Mouse (Mus musculus) kidney, embryonic 14.5 days (tissue): ENCODE data around the gene Ssna1. TPM values are rescaled to one million over a fixed set of nuclear protein-coding genes. Genes with fewer than 3 reads are reported as not detected.
A peak's percentile ranks its signal among the peaks of the same experiment; 100 is the strongest.

Experiments
- ATAC-seq: fragments of 200-750 bp; cut with Nextera tagmentation; 2 replicates; pipeline ENCODE4 v1.8.0; 2017; ENCODE audit warnings: moderate number of reproducible peaks, mild to moderate bottlenecking, moderate TSS enrichment, moderate library complexity; ENCODE audit not compliant: low FRiP score, low TSS enrichment
- H3K27ac ChIP-seq: fragments of 300-500 bp; sonication (generic); 2 replicates; pipeline ENCODE4 v1.5.1; 2014; ENCODE audit warnings: low read depth, mild to moderate bottlenecking, low read length, moderate library complexity, mixed read lengths
- H3K27me3 ChIP-seq: fragments of 300-500 bp; sonication (generic); 2 replicates; pipeline ENCODE4 v1.6.1; 2014; ENCODE audit warnings: mild to moderate bottlenecking, low read length; ENCODE audit not compliant: control insufficient read depth, insufficient read depth
- H3K36me3 ChIP-seq: fragments of 300-500 bp; sonication (generic); 2 replicates; pipeline ENCODE4 v1.6.1; 2014; ENCODE audit warnings: low read length, mixed read lengths; ENCODE audit not compliant: control insufficient read depth, insufficient read depth
- H3K4me1 ChIP-seq: fragments of 300-500 bp; sonication (generic); 2 replicates; pipeline ENCODE4 v1.6.1; 2014; ENCODE audit warnings: low read length, mixed read lengths; ENCODE audit not compliant: control insufficient read depth, insufficient read depth
- H3K4me2 ChIP-seq: fragments of 300-500 bp; sonication (generic); replicated peaks from 2 replicates; pipeline ENCODE4 v1.6.1; 2014; ENCODE audit warnings: low read depth, mild to moderate bottlenecking, low read length
- H3K4me3 ChIP-seq: fragments of 300-500 bp; sonication (generic); 2 replicates; pipeline ENCODE4 v1.5.1; 2014; ENCODE audit warnings: mild to moderate bottlenecking, low read length
- H3K9ac ChIP-seq: fragments of 300-500 bp; sonication (generic); 2 replicates; pipeline ENCODE4 v1.6.1; 2014; ENCODE audit warnings: low read depth, mild to moderate bottlenecking, low read length, moderate library complexity
- H3K9me3 ChIP-seq: fragments of 300-500 bp; sonication (generic); 2 replicates; pipeline ENCODE4 v1.6.1; 2016; ENCODE audit warnings: low read length; ENCODE audit not compliant: control insufficient read depth
- WGBS: fragments of 180-500 bp; shearing (Covaris S2); extraction: QIAGEN DNeasy Blood & Tissue Kit; methylation state at CpG from one replicate; pipeline ENCODE4 v1.1.7; 2014; 5-methylcytosine and 5-hydroxymethylcytosine counted together
- polyA plus RNA-seq: library from polyadenylated mRNA; unstranded; fragments of >200 nt; fragmentation: Nextera tagmentation; extraction: Ambion mirVana; gene quantifications from 2 replicates; pipeline ENCODE4 v1.2.1, GENCODE M21; 2014

Ssna1 gene
- polyA plus RNA-seq, 1 experiment from 2014 or later = 212 TPM

GRCm38 (mm10) chr2:25304657-25305541 lies 32.7 kb upstream of the Ssna1 start:
- ATAC-seq = peak; percentile 78
- H3K9ac ChIP-seq = peak overlapping the region; percentile 42; the same call in 1 of the 2 replicates
- peak overlapping the region; percentile 41 for H3K4me3 ChIP-seq
- peak overlapping the region; percentile 75 for H3K4me2 ChIP-seq
- peaks cover 36% of the 10 kb centered on the region for H3K27me3 ChIP-seq
- 0 out of 2 replicates have a peak, but pooled peaks cover 6% of the 10 kb centered on the region for H3K4me1 ChIP-seq
- 3% methylated on average over 45 of the region's 45 CpGs for WGBS
- no peaks in the 10 kb centered on the region for H3K9me3 ChIP-seq
- no peaks in the 10 kb centered on the region for H3K36me3 ChIP-seq
- no peak overlapping the region for H3K27ac ChIP-seq

GRCm38 (mm10) chr2:25303931-25304656 lies 31.9 kb upstream of the Ssna1 start:
- H3K27me3 ChIP-seq = peaks cover 32% of the 10 kb centered on the region
- no peaks in the 10 kb centered on the region for H3K9me3 ChIP-seq
- 0 out of 2 replicates have a peak, but pooled peaks cover 6% of the 10 kb centered on the region for H3K4me1 ChIP-seq
- peak overlapping the region; percentile 75 for H3K4me2 ChIP-seq
- WGBS = 71% methylated on average over 7 of the region's 7 CpGs
- ATAC-seq = no peak; the same call in 1 of the 2 replicates
- H3K27ac ChIP-seq = no peak overlapping the region
- H3K4me3 ChIP-seq = no peak overlapping the region
- no peaks in the 10 kb centered on the region for H3K36me3 ChIP-seq
- no peak overlapping the region for H3K9ac ChIP-seq

GRCm38 (mm10) chr2:25303452-25303851 lies 31.2 kb upstream of the Ssna1 start:
- no peak for ATAC-seq
- Histone ChIP-seq H3K4me1 (0 out of 2 replicates have a peak, but pooled peaks cover 6% of the 10 kb centered on the region), H3K36me3 (no peaks in the 10 kb centered on the region), H3K27ac (no peak overlapping the region), H3K27me3 (peaks cover 25% of the 10 kb centered on the region), H3K9ac (no peak overlapping the region), H3K4me2 (no peak overlapping the region), H3K9me3 (no peaks in the 10 kb centered on the region), H3K4me3 (no peak overlapping the region)
- 61% methylated on average over 3 of the region's 3 CpGs for WGBS

GRCm38 (mm10) chr2:25298046-25298445 lies 25.8 kb upstream of the Ssna1 start:
- no peak overlapping the region for H3K4me2 ChIP-seq
- peaks cover 12% of the 10 kb centered on the region for H3K27me3 ChIP-seq
- no peaks in the 10 kb centered on the region for H3K36me3 ChIP-seq
- no peaks in the 10 kb centered on the region for H3K9me3 ChIP-seq
- H3K4me1 ChIP-seq = no peaks in the 10 kb centered on the region
- H3K9ac ChIP-seq = no peak overlapping the region
- no peak for ATAC-seq
- no peak overlapping the region for H3K4me3 ChIP-seq
- 79% methylated on average over 10 of the region's 10 CpGs for WGBS
- no peak overlapping the region for H3K27ac ChIP-seq

- WGBS = 76% methylated on average over 8 of the region's 8 CpGs
- peaks cover 7% of the 10 kb centered on the region; the same call in 1 of the 2 replicates for H3K4me1 ChIP-seq
- no peak for ATAC-seq
Observed at GRCm38 (mm10) chr2:25297093-25297492, 24.9 kb upstream of the Ssna1 start.

GRCm38 (mm10) chr2:25293706-25294105 lies 21.5 kb upstream of the Ssna1 start:
- Histone ChIP-seq H3K4me3 (no peak overlapping the region), H3K9me3 (no peaks in the 10 kb centered on the region), H3K4me1 (peaks cover 10% of the 10 kb centered on the region; the same call in 1 of the 2 replicates), H3K27ac (no peak overlapping the region), H3K9ac (no peak overlapping the region), H3K4me2 (no peak overlapping the region), H3K27me3 (peaks cover 54% of the 10 kb centered on the region), H3K36me3 (no peaks in the 10 kb centered on the region)
- ATAC-seq = no peak
- 75% methylated on average over 9 of the region's 9 CpGs for WGBS

More at GRCm38 (mm10) chr2:25297093-25297492, 24.9 kb upstream of the Ssna1 start:
- no peaks in the 10 kb centered on the region for H3K9me3 ChIP-seq
- no peaks in the 10 kb centered on the region for H3K36me3 ChIP-seq
- H3K4me3 ChIP-seq = no peak overlapping the region
- H3K9ac ChIP-seq = no peak overlapping the region
- H3K27ac ChIP-seq = no peak overlapping the region
- H3K27me3 ChIP-seq = peaks cover 20% of the 10 kb centered on the region
- H3K4me2 ChIP-seq = no peak overlapping the region

DNA sequence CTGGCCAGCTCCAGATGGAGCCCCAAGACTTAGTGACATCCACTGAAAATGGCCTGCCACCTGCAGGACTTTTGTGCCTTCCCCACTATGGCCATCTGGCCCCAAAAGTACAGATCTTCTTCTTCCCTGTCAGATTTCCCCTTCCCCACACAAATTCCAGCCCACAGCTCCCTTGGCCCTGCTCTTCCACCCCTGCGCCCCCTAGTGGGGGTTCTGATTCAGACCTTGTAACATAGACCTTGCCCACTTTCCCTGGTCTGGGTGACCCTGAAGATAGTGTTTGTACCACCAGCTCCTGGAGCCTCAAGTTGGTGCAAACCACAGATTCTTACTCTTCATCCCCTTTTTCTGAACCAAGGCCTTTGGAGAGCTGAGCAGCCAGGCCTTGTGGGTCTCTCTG lies 20.6 kb upstream of the Ssna1 start:
- Histone ChIP-seq H3K4me1 (peaks cover 10% of the 10 kb centered on the region; the same call in 1 of the 2 replicates), H3K27me3 (peaks cover 62% of the 10 kb centered on the region), H3K27ac (no peak overlapping the region), H3K9me3 (no peaks in the 10 kb centered on the region), H3K4me2 (peak overlapping the region; percentile 44; the same call in 1 of the 2 replicates), H3K4me3 (peak overlapping the region; percentile 28; the same call in 1 of the 2 replicates), H3K36me3 (no peaks in the 10 kb centered on the region), H3K9ac (no peak overlapping the region)
- no peak for ATAC-seq
- 0% methylated on average over 1 of the region's 1 CpGs for WGBS

- H3K9ac ChIP-seq = no peak overlapping the region
- peak; percentile 16; the same call in 1 of the 2 replicates for ATAC-seq
- peak overlapping the region; percentile 44 for H3K4me2 ChIP-seq
- H3K9me3 ChIP-seq = no peaks in the 10 kb centered on the region
- no peaks in the 10 kb centered on the region for H3K36me3 ChIP-seq
- H3K27ac ChIP-seq = no peak overlapping the region
- H3K4me1 ChIP-seq = peaks cover 10% of the 10 kb centered on the region; the same call in 1 of the 2 replicates
- H3K27me3 ChIP-seq = peaks cover 60% of the 10 kb centered on the region
- 2% methylated on average over 21 of the region's 43 CpGs for WGBS
- H3K4me3 ChIP-seq = peak overlapping the region; percentile 28
Observed at GRCm38 (mm10) chr2:25292054-25292544, 19.9 kb upstream of the Ssna1 start.
